Mouse (Mus musculus): ENCODE results near the gene Poglut1.
"Not testable (repeated sequence)": the region's sequence is repeated elsewhere in the genome, so short reads cannot be mapped to it uniquely, and the experiment has no call there.

Gene Poglut1

GRCm38 (mm10) chr16:38536544-38537146, 13.4 kb downstream of the Poglut1 start:
- peak; percentile 77 for DNase-seq (ENCODE audit: low spot score)

GRCm38 (mm10) chr16:38526264-38526663, 23.8 kb downstream of the Poglut1 start:
- DNase-seq (ENCODE audit: low spot score), result no peak

GRCm38 (mm10) chr16:38522129-38523084, 27.7 kb downstream of the Poglut1 start, which contains the start of gene Timmdc1:
Timmdc1 (minus strand) TSS chr16:38522663.
- DNase-seq (ENCODE audit: low spot score), result peak; percentile 95

- no peak for DNase-seq (ENCODE audit: low spot score)
These were observed 28.7 kb downstream of the Poglut1 start for GRCm38 (mm10) chr16:38521211-38521987.

- DNase-seq (ENCODE audit: low spot score), result no peak
These were observed 30.9 kb downstream of the Poglut1 start for GRCm38 (mm10) chr16:38519140-38519539.

- no peak for DNase-seq (ENCODE audit: low spot score)
These were observed 39.2 kb downstream of the Poglut1 start for GRCm38 (mm10) chr16:38510846-38511245.

- peak; percentile 65 for DNase-seq (ENCODE audit: low spot score)
These were observed 43.9 kb downstream of the Poglut1 start for GRCm38 (mm10) chr16:38506041-38506634.

GRCm38 (mm10) chr16:38503528-38503927, 46.5 kb downstream of the Poglut1 start:
- no peak for DNase-seq (ENCODE audit: low spot score)

- no peak for DNase-seq (ENCODE audit: low spot score)
These were observed 47.6 kb downstream of the Poglut1 start for GRCm38 (mm10) chr16:38502469-38502868.

- no peak for DNase-seq (ENCODE audit: low spot score)
These were observed 53.4 kb downstream of the Poglut1 start for GRCm38 (mm10) chr16:38496604-38497140.

- no peak for DNase-seq (ENCODE audit: low spot score)
These were observed 56.2 kb downstream of the Poglut1 start for GRCm38 (mm10) chr16:38493890-38494289.

GRCm38 (mm10) chr16:38492551-38492950, 57.5 kb downstream of the Poglut1 start:
- no peak for DNase-seq (ENCODE audit: low spot score)

- DNase-seq (ENCODE audit: low spot score), result peak; percentile 27
These were observed 66.3 kb downstream of the Poglut1 start for GRCm38 (mm10) chr16:38483582-38484309.

GRCm38 (mm10) chr16:38482780-38483562, 67.1 kb downstream of the Poglut1 start:
- peak; percentile 51 for DNase-seq (ENCODE audit: low spot score)

GRCm38 (mm10) chr16:38481327-38481726, 68.7 kb downstream of the Poglut1 start:
- DNase-seq (ENCODE audit: low spot score), result no peak

- no peak for DNase-seq (ENCODE audit: low spot score)
These were observed 71.8 kb downstream of the Poglut1 start for GRCm38 (mm10) chr16:38478296-38478695.

- not testable (repeated sequence) for DNase-seq (ENCODE audit: low spot score)
These were observed 72.8 kb downstream of the Poglut1 start for GRCm38 (mm10) chr16:38477241-38477608.

GRCm38 (mm10) chr16:38476312-38477240, 73.5 kb downstream of the Poglut1 start:
- peak; percentile 16 for DNase-seq (ENCODE audit: low spot score)

Data from urinary bladder, postnatal 14 days (tissue).